Mouse (Mus musculus) cerebellum, adult 8-10 months (tissue): ENCODE measurements at regions not wholly inside any gene's neighbourhood (a gene's known extent, or its start where the extent isn't known, plus 50 kb on each side); places are given as distances from the start of the nearest gene placed in this dataset.

Source experiments
- DNase-seq: peaks from one replicate; pipeline ENCODE4 v3.0.0; 2022

GRCm38 (mm10) chr5:64022633-64023323 lies 54.1 kb upstream of the Rell1 start:
- DNase-seq: peak; percentile 78

- no peak for DNase-seq
These were observed 54.6 kb upstream of the Rell1 start for GRCm38 (mm10) chr5:64023324-64023650.

- no peak for DNase-seq
These were observed 55.7 kb upstream of the Rell1 start for GRCm38 (mm10) chr5:64024420-64024819.

GRCm38 (mm10) chr5:64027733-64028132 lies 59.0 kb upstream of the Rell1 start:
- DNase-seq: no peak

- no peak for DNase-seq
These were observed 61.0 kb upstream of the Rell1 start for GRCm38 (mm10) chr5:64029622-64030145.

GRCm38 (mm10) chr5:64030281-64030960 lies 61.7 kb upstream of the Rell1 start:
- DNase-seq: no peak

GRCm38 (mm10) chr5:64038394-64038793 lies 54.4 kb upstream of the Pgm2 start:
- DNase-seq: no peak

- DNase-seq: no peak
These were observed 52.1 kb upstream of the Pgm2 start for GRCm38 (mm10) chr5:64040676-64041075.
